Mouse (Mus musculus) cerebellum, adult 2 months (tissue): ENCODE results near the gene Foxp1. TPM values are rescaled to one million over a fixed set of nuclear protein-coding genes. Genes with fewer than 3 reads are reported as not detected.

ENCODE experiments used
- DNase-seq, 2 experiments: peaks; one replicate each; pipeline ENCODE4 v3.0.0; 2021
- H3K27ac ChIP-seq: fragments of 200-500 bp; 2 replicates; pipeline ENCODE4 v1.5.1; 2012; ENCODE audit warnings: low read length, control low read depth, inconsistent platforms; ENCODE audit not compliant: insufficient read depth
- H3K27me3 ChIP-seq: fragments of 200-500 bp; 2 replicates; pipeline ENCODE4 v1.6.1; 2012; ENCODE audit warnings: inconsistent platforms, mild to moderate bottlenecking, low read length, moderate library complexity; ENCODE audit not compliant: control insufficient read depth, insufficient read depth
- H3K4me1 ChIP-seq: fragments of 200-500 bp; 2 replicates; pipeline ENCODE4 v1.6.1; 2011; ENCODE audit warnings: low read length; ENCODE audit not compliant: control insufficient read depth, insufficient read depth
- H3K4me3 ChIP-seq: fragments of 200-500 bp; replicated peaks from 2 replicates; pipeline ENCODE3; 2011; ENCODE audit warnings: mild to moderate bottlenecking, low read depth, low read length, control low read depth; ENCODE audit not compliant: insufficient read depth
- CTCF ChIP-seq: fragments of 200-500 bp; IDR thresholded peaks from 2 replicates; pipeline ENCODE4 v1.5.1; 2011; ENCODE audit warnings: low read depth, mild to moderate bottlenecking, control low read depth, low read length, moderate library complexity, borderline replicate concordance; ENCODE audit not compliant: insufficient read depth
- POLR2A ChIP-seq: fragments of 200-500 bp; IDR thresholded peaks from 2 replicates; pipeline ENCODE4 v1.6.1; 2011; ENCODE audit warnings: low read length, control low read depth, borderline replicate concordance; ENCODE audit not compliant: insufficient read depth
- WGBS: fragments of 180-500 bp; shearing (Covaris S2); methylation state at CpG from one replicate; pipeline ENCODE4 v1.1.7; 2018; 5-methylcytosine and 5-hydroxymethylcytosine counted together
- polyA plus RNA-seq: library from polyadenylated mRNA; depleted of rRNA; stranded (reverse); fragments of >200 nt; gene quantifications from 2 replicates; pipeline ENCODE4 v1.2.3, GENCODE M21; 2012

Gene Foxp1
- polyA plus RNA-seq, 1 experiment, result 21.0 TPM

GRCm38 (mm10) chr6:99375865-99376264 lies 146.7 kb downstream of the Foxp1 start:
- WGBS, result 39% methylated on average over 6 of the region's 6 CpGs
- no peak for DNase-seq
- Histone ChIP-seq H3K4me1 (peaks cover 14% of the 10 kb centered on the region), H3K27me3 (no peaks in the 10 kb centered on the region), H3K27ac (no peak overlapping the region), H3K4me3 (no peak overlapping the region)
- no peak for TF ChIP-seq POLR2A
- TF ChIP-seq CTCF, result no peak

DNA sequence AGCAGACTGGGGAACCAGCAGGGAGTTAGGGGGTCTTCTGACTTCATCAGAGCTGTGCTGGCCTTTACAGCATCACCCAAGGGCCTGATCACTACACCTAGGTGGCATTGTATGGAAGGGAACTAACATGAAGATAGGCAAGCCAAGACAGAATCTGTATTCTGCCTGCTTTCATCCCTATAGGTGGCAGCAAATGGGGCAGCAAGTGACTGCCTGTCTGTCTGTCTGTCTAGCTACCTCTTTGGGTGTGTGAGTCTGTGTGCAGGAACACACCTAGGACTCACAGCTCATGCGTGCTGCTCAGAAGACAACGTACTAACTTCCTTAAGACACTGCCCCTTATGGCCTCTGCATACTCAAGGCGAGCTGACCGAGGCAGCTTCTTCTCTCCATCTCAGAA lies 147.1 kb downstream of the Foxp1 start:
- H3K27ac ChIP-seq, result no peak overlapping the region
- WGBS, result 81% methylated on average over 4 of the region's 4 CpGs

DNA sequence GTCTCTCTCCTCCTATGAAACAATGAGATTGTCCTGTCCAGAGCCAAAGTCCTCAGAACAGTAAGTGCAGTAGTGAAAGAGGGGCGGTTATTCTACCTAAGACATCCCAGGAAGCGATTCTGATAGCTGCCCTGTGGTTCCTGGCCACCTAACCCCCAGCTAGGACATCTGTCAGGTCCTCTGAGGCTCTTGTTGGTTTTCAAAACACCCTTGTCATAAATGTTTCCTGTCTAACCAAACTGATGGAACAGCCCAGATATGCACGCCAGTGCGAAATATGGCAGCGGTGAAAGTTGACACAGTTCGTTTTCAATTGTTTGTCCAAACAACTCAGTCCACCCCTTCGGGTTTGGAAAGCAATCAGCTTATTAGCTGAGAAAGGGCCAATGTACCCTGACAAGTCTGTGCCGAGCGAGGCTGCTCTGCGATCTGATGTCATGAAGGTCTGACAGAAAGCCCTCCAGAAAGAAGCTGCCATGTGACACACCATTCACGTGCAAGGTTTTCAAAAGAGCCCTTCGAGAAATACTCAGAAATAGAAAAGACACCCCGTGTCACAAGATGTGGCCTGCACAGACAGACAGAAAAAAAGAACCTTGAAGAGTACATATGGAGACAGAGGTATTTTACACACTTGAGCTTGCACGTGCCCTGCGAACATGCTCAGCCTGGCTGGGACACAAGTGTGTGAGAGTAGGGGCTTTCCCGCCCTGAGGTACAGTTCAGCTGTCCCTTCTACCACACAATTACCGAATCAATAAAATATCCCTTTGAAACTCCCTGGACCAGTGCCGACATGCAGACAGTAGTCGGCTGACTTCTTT lies 147.9 kb downstream of the Foxp1 start:
- WGBS, result 85% methylated on average over 19 of the region's 19 CpGs
- Histone ChIP-seq H3K27ac (no peak overlapping the region), H3K27me3 (no peaks in the 10 kb centered on the region), H3K4me1 (peaks cover 14% of the 10 kb centered on the region), H3K4me3 (no peak overlapping the region)
- no peak for DNase-seq
- TF ChIP-seq CTCF (no peak), POLR2A (no peak)

More for the DNA sequence above, 147.1 kb downstream of the Foxp1 start:
- no peak overlapping the region for H3K4me3 ChIP-seq
- peaks cover 14% of the 10 kb centered on the region for H3K4me1 ChIP-seq
- TF ChIP-seq POLR2A, result no peak
- no peak for TF ChIP-seq CTCF
- no peak for DNase-seq
- H3K27me3 ChIP-seq, result no peaks in the 10 kb centered on the region

GRCm38 (mm10) chr6:99372427-99372826 lies 150.1 kb downstream of the Foxp1 start:
- WGBS, result 89% methylated on average over 5 of the region's 5 CpGs
- Histone ChIP-seq H3K27ac (no peak overlapping the region), H3K27me3 (no peaks in the 10 kb centered on the region), H3K4me3 (no peak overlapping the region), H3K4me1 (peaks cover 11% of the 10 kb centered on the region)
- TF ChIP-seq CTCF (no peak), POLR2A (no peak)
- no peak for DNase-seq

- Histone ChIP-seq H3K27ac (no peak overlapping the region), H3K4me1 (peaks cover 7% of the 10 kb centered on the region), H3K4me3 (no peak overlapping the region), H3K27me3 (no peaks in the 10 kb centered on the region)
- no peak for DNase-seq
- TF ChIP-seq POLR2A (no peak), CTCF (no peak)
- 82% methylated on average over 6 of the region's 6 CpGs for WGBS
Measured at GRCm38 (mm10) chr6:99372016-99372415, 150.5 kb downstream of the Foxp1 start.

- Histone ChIP-seq H3K27ac (no peak overlapping the region), H3K4me3 (no peak overlapping the region), H3K27me3 (no peaks in the 10 kb centered on the region), H3K4me1 (no peaks in the 10 kb centered on the region; the same call in 1 of the 2 replicates)
- DNase-seq, result no peak
- 51% methylated on average over 2 of the region's 2 CpGs for WGBS
- no peak for TF ChIP-seq CTCF
- TF ChIP-seq POLR2A, result no peak
Measured at GRCm38 (mm10) chr6:99369931-99370330, 152.6 kb downstream of the Foxp1 start.

DNA sequence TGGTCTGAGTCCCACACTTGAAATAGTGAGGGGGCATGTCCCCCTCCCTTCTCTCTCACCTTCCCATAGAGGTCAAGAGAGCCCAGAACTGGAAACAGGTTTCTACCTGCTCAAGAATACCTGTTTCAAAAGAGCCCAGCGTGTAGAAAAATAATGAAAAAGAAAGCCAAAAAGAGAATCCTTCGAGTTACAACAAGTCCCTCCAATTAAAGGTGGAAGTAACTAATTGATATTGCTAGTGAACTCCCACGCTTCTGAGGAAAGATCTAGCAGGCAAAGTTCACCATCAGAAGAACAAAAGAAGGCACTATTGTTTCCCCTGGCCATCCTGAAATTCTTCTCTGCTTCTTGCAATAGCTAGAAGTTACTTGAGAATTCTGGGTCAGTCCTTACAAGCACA lies 153.4 kb downstream of the Foxp1 start:
- Histone ChIP-seq H3K4me1 (no peaks in the 10 kb centered on the region; the same call in 1 of the 2 replicates), H3K4me3 (no peak overlapping the region), H3K27me3 (no peaks in the 10 kb centered on the region), H3K27ac (no peak overlapping the region)
- TF ChIP-seq POLR2A (no peak), CTCF (no peak)
- 98% methylated on average over 3 of the region's 3 CpGs for WGBS
- no peak for DNase-seq

GRCm38 (mm10) chr6:99368118-99368753 lies 154.3 kb downstream of the Foxp1 start:
- Histone ChIP-seq H3K4me1 (no peaks in the 10 kb centered on the region; the same call in 1 of the 2 replicates), H3K27ac (no peak overlapping the region), H3K4me3 (no peak overlapping the region), H3K27me3 (no peaks in the 10 kb centered on the region)
- 91% methylated on average over 4 of the region's 4 CpGs for WGBS
- TF ChIP-seq POLR2A, result no peak
- TF ChIP-seq CTCF, result no peak
- no peak for DNase-seq
